Mouse (Mus musculus): ENCODE data around the gene Per2.

DNA sequence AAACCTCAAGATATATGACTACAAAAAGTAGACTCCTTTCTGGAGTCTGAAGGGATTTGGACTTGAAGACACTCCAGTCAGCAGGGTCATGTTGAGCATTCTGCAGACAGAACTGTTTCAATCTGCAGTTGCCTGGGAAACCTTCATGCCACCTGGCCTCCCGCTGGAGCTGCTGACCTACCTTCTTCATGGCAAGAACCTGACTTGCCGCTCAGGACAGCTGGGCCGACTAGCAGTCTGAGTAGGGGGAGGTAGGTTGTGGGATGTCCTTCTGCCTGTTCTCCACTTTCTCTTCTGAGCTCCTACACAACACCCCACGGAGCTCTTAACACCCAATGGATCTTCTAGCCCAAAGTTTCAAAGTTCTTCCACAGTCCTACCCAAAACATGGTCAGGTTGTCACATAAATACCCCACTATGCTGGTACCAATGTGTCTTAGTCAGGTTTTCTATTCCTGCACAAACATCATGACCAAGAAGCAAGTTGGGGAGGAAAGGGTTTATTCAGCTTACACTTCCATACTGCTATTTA lies 10.8 kb upstream of the Per2 start:
- TF ChIP-seq CTCF (IDR thresholded peaks at IDR 0.05; ENCODE audit: low read depth, low read length) = no peak
- TF ChIP-seq TAL1 (conservative IDR thresholded peaks at IDR 0.05; ENCODE audit: low read depth, low read length) = no peak
- no peak for TF ChIP-seq POLR2AphosphoS5 (IDR thresholded peaks at IDR 0.05; ENCODE audit: insufficient replicate concordance, low read depth, low read length)
- TF ChIP-seq GATA1 (IDR thresholded peaks at IDR 0.05; ENCODE audit: borderline replicate concordance, low read length) = no peak

All from G1E (cell line).